Mouse (Mus musculus) stomach, postnatal 0 days (tissue): ENCODE measurements around the gene Cdc42se1. TPM values are rescaled to one million over a fixed set of nuclear protein-coding genes. Genes with fewer than 3 reads are reported as not detected.

Experiments
- ATAC-seq: fragments of 200-750 bp; cut with Nextera tagmentation; 2 replicates; pipeline ENCODE4 v1.8.0; 2017; ENCODE audit not compliant: low FRiP score, low TSS enrichment
- DNase-seq: peaks from one replicate; pipeline ENCODE4 v3.0.0-alpha.2; 2016; ENCODE audit warnings: low spot score
- H3K27ac ChIP-seq: fragments of 300-500 bp; sonication (generic); replicated peaks from 2 replicates; pipeline ENCODE4 v1.5.1; 2014; ENCODE audit warnings: mild to moderate bottlenecking, control low read depth
- H3K27me3 ChIP-seq: fragments of 300-500 bp; sonication (generic); 2 replicates; pipeline ENCODE4 v1.6.1; 2014; ENCODE audit warnings: low read length; ENCODE audit not compliant: control insufficient read depth, insufficient read depth
- H3K36me3 ChIP-seq: fragments of 300-500 bp; sonication (generic); 2 replicates; pipeline ENCODE4 v1.6.1; 2014; ENCODE audit warnings: low read length, mixed read lengths; ENCODE audit not compliant: control insufficient read depth, insufficient read depth
- H3K4me1 ChIP-seq: fragments of 300-500 bp; sonication (generic); replicated peaks from 2 replicates; pipeline ENCODE4 v1.6.1; 2014; ENCODE audit warnings: antibody characterized with exemption; ENCODE audit not compliant: control insufficient read depth, insufficient read depth
- H3K4me2 ChIP-seq: fragments of 300-500 bp; sonication (generic); replicated peaks from 2 replicates; pipeline ENCODE4 v1.6.1; 2014; ENCODE audit warnings: low read depth, mild to moderate bottlenecking, control low read depth, moderate library complexity
- H3K4me3 ChIP-seq: fragments of 300-500 bp; sonication (generic); 2 replicates; pipeline ENCODE4 v1.5.1; 2014; ENCODE audit warnings: low read depth, low read length, control low read depth
- H3K9ac ChIP-seq: fragments of 300-500 bp; sonication (generic); 2 replicates; pipeline ENCODE4 v1.6.1; 2014; ENCODE audit warnings: mild to moderate bottlenecking, low read length, control low read depth, mixed read lengths
- H3K9me3 ChIP-seq: fragments of 300-500 bp; sonication (generic); 2 replicates; pipeline ENCODE4 v1.6.1; 2016; ENCODE audit warnings: low read length; ENCODE audit not compliant: control insufficient read depth
- CTCF ChIP-seq: IDR thresholded peaks from 2 replicates; pipeline ENCODE4 v1.5.1; 2016; ENCODE audit warnings: antibody characterized with exemption, low read depth, mild to moderate bottlenecking, moderate library complexity
- EP300 ChIP-seq: optimal IDR thresholded peaks from 2 replicates; pipeline ENCODE3; 2016; ENCODE audit warnings: antibody characterized with exemption
- WGBS: fragments of 180-500 bp; shearing (Covaris S2); extraction: QIAGEN DNeasy Blood & Tissue Kit; methylation state at CpG from one replicate; pipeline ENCODE4 v1.1.7; 2014; 5-methylcytosine and 5-hydroxymethylcytosine counted together
- polyA plus RNA-seq: library from polyadenylated mRNA; unstranded; fragments of >200 nt; fragmentation: Nextera tagmentation; extraction: Ambion mirVana; gene quantifications from 2 replicates; pipeline ENCODE4 v1.2.1, GENCODE M21; 2015

The Cdc42se1 gene
- polyA plus RNA-seq, 1 experiment from 2014 or later = 88.1 TPM

DNA sequence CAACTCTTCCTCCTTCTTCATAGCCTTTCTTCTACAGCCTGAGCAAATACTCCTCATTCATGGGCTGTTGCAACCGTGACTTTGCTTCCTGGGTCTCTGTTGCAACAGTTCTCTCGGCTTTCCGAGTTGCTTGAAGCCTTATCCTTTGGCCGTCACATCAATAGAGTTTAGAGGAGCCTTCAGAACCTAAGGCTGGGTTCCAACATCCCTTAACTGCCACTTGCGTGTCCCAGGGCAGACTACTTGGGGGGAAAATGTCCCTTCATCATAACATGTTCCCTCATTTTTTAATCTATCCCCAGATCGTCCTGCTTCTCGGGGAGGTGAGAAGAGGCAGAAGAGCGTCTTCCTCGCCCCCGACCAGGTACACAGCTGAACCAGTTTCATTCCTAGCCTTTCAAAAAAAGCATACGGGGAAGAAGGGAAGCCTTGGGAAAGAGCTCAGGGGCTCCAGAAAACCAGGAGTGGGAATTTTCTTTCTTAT, 53.9 kb downstream of the Cdc42se1 start:
- peak; percentile 44 for ATAC-seq
- 2% methylated on average over 11 of the region's 11 CpGs for WGBS
- no peak for TF ChIP-seq EP300
- TF ChIP-seq CTCF = no peak

DNA sequence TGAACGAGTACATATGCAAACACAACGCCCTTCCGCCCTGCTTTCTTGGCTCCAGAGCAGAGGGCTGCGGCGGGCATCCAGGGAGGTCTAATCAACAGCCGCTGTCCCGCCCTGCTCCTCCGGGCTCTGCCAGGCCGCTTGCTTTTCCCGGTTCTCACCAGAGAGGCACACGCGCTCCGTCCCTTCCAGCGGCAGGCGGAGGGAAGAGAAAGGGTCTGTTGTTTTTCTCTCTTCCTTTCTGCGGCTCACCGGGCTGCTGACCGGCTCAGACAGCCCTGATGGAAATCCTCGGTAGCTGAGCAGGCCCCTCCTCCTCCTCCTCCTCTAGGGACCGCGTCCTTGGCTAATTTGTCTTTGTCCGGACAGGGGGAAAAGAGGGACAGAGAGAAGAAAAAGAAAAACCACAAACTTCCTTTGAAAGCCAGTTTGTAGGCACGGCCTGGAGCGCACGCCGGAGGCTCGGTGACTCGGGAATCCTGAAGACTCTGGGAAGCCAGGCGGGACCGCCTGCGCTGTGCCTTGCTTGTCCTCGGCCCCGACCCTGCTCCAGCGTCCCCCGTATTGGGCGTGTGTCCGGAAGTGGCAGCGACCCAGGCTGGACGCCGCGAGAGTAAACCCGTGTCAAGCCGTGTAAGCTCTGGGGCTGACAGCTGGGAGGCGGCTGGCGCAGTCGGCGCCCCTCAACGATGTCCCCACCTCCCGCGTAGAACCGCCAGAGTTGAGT, 54.5 kb downstream of the Cdc42se1 start:
- H3K27ac ChIP-seq = peak overlapping the region; percentile 98
- peak; percentile 93 for DNase-seq
- under 1% methylated on average over 50 of the region's 51 CpGs for WGBS
- H3K4me3 ChIP-seq = peak overlapping the region; percentile 73
- ATAC-seq = peak; percentile 82
- TF ChIP-seq EP300 = no peak
- TF ChIP-seq CTCF = peak; percentile 57
- H3K4me1 ChIP-seq = no peaks in the 10 kb centered on the region
- H3K4me2 ChIP-seq = peak overlapping the region; percentile 80
- H3K9me3 ChIP-seq = no peaks in the 10 kb centered on the region
- peak overlapping the region; percentile 92 for H3K9ac ChIP-seq
- H3K27me3 ChIP-seq = no peaks in the 10 kb centered on the region
- H3K36me3 ChIP-seq = peaks cover 5% of the 10 kb centered on the region

More for the DNA sequence above, 53.9 kb downstream of the Cdc42se1 start:
- Histone ChIP-seq H3K4me2 (peak overlapping the region; percentile 80), H3K4me3 (peak overlapping the region; percentile 73), H3K9ac (peak overlapping the region; percentile 92), H3K27me3 (no peaks in the 10 kb centered on the region), H3K36me3 (no peaks in the 10 kb centered on the region; the same call in 1 of the 2 replicates), H3K9me3 (no peaks in the 10 kb centered on the region), H3K4me1 (peaks cover 2% of the 10 kb centered on the region; the same call in 1 of the 2 replicates), H3K27ac (peak overlapping the region; percentile 98)
- peak; percentile 55 for DNase-seq

DNA sequence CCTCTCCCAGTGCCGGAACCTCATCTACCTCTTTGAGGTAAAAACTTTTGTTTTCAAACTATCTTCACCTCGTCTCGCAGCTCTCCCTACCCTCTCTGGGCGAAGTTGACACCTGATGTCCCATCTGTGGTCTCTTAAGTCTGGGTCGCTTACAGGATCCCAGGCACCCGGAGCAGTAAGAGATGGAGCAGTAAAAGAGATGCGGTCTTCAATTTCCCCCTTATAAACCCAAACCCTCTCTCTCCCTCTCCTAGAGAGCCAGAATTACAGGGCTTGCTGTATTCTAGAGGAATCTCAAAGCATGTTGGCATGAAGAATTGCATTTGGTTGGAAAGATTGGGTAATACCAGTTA, 55.0 kb downstream of the Cdc42se1 start:
- TF ChIP-seq CTCF (no peak), EP300 (no peak)

DNA sequence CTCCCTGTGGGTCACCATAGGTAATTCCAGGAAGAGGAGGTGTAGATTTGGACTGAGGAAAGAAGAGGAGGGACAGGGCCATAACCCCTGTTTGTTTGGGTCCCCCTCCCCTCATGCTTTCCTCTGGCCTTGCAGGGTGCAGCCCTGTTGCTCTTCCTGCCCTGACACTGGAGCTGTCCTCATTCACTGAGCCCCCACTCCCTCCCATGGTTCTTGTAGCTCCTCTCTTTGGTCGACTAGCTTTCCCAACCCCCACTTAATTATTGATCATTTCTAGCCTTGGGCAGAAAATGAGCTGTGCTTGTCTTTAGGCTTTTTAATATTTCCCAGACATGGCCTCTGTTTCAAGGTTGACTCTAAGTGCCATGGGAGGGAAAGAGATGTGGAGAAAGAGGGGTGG, 55.5 kb downstream of the Cdc42se1 start:
- Histone ChIP-seq H3K27me3 (no peaks in the 10 kb centered on the region), H3K9me3 (no peaks in the 10 kb centered on the region), H3K4me2 (peak overlapping the region; percentile 80), H3K36me3 (peaks cover 7% of the 10 kb centered on the region), H3K4me3 (peak overlapping the region; percentile 73), H3K27ac (peak overlapping the region; percentile 98), H3K4me1 (no peaks in the 10 kb centered on the region), H3K9ac (peak overlapping the region; percentile 92)
- DNase-seq = no peak
- 17% methylated on average over 1 of the region's 1 CpGs for WGBS
- TF ChIP-seq EP300 = no peak
- no peak for TF ChIP-seq CTCF
- ATAC-seq = no peak

More for the DNA sequence above, 55.0 kb downstream of the Cdc42se1 start:
- peaks cover 7% of the 10 kb centered on the region for H3K36me3 ChIP-seq
- no peaks in the 10 kb centered on the region for H3K4me1 ChIP-seq
- ATAC-seq = no peak
- H3K4me2 ChIP-seq = peak overlapping the region; percentile 80
- WGBS = 0% methylated on average over 7 of the region's 7 CpGs
- H3K27ac ChIP-seq = peak overlapping the region; percentile 98
- H3K4me3 ChIP-seq = peak overlapping the region; percentile 73
- no peaks in the 10 kb centered on the region for H3K27me3 ChIP-seq
- no peaks in the 10 kb centered on the region for H3K9me3 ChIP-seq
- DNase-seq = no peak
- peak overlapping the region; percentile 92 for H3K9ac ChIP-seq

DNA sequence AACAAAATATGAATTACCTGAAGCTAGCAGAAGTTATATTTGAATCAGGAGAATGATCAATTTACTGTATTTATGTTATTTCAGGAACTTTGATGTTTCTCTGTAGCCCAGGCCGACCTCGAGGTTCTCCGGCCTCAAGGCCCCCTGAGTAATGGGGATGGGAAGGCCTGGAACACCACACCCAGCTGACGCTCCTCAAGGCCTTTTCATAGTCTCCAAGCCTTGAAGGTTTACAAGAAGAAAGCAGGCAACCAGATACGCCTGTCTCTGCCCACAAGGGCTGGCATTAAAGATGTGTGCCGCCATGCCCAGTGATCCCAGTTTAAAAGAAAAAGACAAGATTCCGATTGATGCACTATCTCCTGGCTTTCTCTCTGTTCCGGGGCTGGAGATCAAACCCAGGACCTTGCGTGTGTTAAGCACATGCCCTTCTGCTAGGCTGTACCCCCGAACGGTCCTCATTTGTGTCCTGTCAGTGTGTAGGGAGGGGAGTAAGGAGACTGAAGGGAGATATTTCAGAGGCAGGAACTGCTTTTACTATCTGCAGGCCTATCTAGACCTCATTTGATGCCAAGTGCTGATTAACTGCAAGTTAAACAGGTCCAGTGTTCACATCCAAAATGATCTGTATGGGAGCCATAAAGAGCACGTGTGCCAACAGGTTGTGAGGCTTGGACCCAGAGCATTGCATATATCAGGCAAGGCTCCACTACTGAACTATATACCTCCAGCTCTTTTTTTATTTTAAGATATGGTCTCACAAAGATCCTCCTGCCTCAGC, 56.2 kb downstream of the Cdc42se1 start:
- Histone ChIP-seq H3K4me3 (peak overlapping the region; percentile 73), H3K9ac (no peak overlapping the region), H3K36me3 (peaks cover 7% of the 10 kb centered on the region), H3K27me3 (no peaks in the 10 kb centered on the region), H3K9me3 (no peaks in the 10 kb centered on the region), H3K4me1 (no peaks in the 10 kb centered on the region), H3K4me2 (peak overlapping the region; percentile 80), H3K27ac (peak overlapping the region; percentile 0; the same call in 1 of the 2 replicates)
- ATAC-seq = no peak
- no peak for DNase-seq
- 72% methylated on average over 12 of the region's 12 CpGs for WGBS
- TF ChIP-seq CTCF (no peak), EP300 (no peak)
